31 mouse cellular contexts compared by ENCODE assay signal in the genomic region with DNA sequence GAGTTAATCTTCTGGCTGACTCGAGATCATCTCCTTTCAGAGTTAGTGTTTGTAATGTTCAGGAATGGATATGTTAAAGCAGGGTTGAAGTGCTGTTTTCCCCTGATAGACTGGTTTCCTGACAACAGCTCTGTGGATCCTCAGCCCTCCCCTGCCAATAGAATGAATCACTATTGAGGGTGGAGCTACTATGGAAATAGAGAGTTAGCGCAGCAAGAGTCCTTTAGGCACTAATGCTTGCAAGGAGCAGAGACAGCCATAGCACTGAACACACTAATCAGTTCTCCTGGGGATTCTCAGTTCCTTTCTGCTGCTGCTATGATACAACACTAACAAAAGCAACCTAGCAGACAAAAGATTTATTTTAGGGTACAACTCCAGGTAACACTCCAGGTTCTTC. TPM values are rescaled to one million over a fixed set of nuclear protein-coding genes. Genes with fewer than 3 reads are reported as not detected.
DNase-seq lines count a peak whose midpoint lies in the region; ATAC-seq lines count a peak whose summit lies in the region.
"Had no signal": no experiment of that assay in that cellular context is flagged by ENCODE, and none has a peak within 500 bp of the region (broad histone marks: within the 10 kb centered on the region; RNA-seq: fewer than 3 reads in every experiment).

No protein-coding gene starts in this region.

- no peaks in the 10 kb centered on the region for H3K27me3 ChIP-seq in midbrain, embryonic 14.5 days (ENCODE audit: control insufficient read depth, insufficient read depth, low read length)
- H3K27me3 ChIP-seq in midbrain, embryonic 10.5 days (ENCODE audit: low read depth, poor library complexity, severe bottlenecking), result no peaks in the 10 kb centered on the region
- H3K27me3 ChIP-seq in kidney, embryonic 15.5 days, result no peaks in the 10 kb centered on the region
- H3K27me3 ChIP-seq: CH12.LX; embryonic facial prominence, embryonic 13.5 days; forebrain, embryonic 13.5 days; heart, embryonic 13.5 days; hindbrain, embryonic 15.5 days; Patski had no signal

- no peak overlapping the region for H3K27ac ChIP-seq in midbrain, embryonic 14.5 days (replicated peaks; ENCODE audit: low read depth, low read length)
- no peak overlapping the region for H3K27ac ChIP-seq in midbrain, embryonic 10.5 days (replicated peaks)
- no peak overlapping the region for H3K27ac ChIP-seq in kidney, embryonic 15.5 days
- H3K27ac ChIP-seq: embryonic facial prominence, embryonic 13.5 days; forebrain, embryonic 10.5 days; forebrain, embryonic 13.5 days; heart, adult 2 months; heart, embryonic 10.5 days; heart, embryonic 13.5 days; hindbrain, embryonic 15.5 days had no signal

- no peaks in the 10 kb centered on the region for H3K4me1 ChIP-seq in midbrain, embryonic 14.5 days (ENCODE audit: control insufficient read depth, insufficient read depth, low read length)
- no peaks in the 10 kb centered on the region for H3K4me1 ChIP-seq in midbrain, embryonic 10.5 days
- no peaks in the 10 kb centered on the region for H3K4me1 ChIP-seq in kidney, embryonic 15.5 days
- H3K4me1 ChIP-seq: embryonic facial prominence, embryonic 13.5 days; forebrain, embryonic 10.5 days; forebrain, embryonic 13.5 days; heart, embryonic 10.5 days; heart, embryonic 13.5 days; hindbrain, embryonic 15.5 days had no signal

- no peak overlapping the region for H3K4me2 ChIP-seq in midbrain, embryonic 14.5 days (ENCODE audit: low read length)
- H3K4me2 ChIP-seq in kidney, embryonic 15.5 days, result no peak overlapping the region
- H3K4me2 ChIP-seq: embryonic facial prominence, embryonic 13.5 days; forebrain, embryonic 13.5 days; heart, embryonic 13.5 days; hindbrain, embryonic 15.5 days had no signal

- H3K36me3 ChIP-seq in midbrain, embryonic 14.5 days (ENCODE audit: control insufficient read depth, insufficient read depth, low read length), result no peaks in the 10 kb centered on the region
- peaks cover 17% of the 10 kb centered on the region for H3K36me3 ChIP-seq in midbrain, embryonic 10.5 days
- peaks cover 17% of the 10 kb centered on the region for H3K36me3 ChIP-seq in kidney, embryonic 15.5 days
- H3K36me3 ChIP-seq: hindbrain, embryonic 15.5 days had no signal

- no peak for ATAC-seq in midbrain, embryonic 14.5 days (ENCODE audit: low FRiP score, low TSS enrichment)
- ATAC-seq in kidney, embryonic 15.5 days (replicated peaks; ENCODE audit: low FRiP score), result no peak
- ATAC-seq: activated CD4-positive, CD25-positive, alpha-beta regulatory T cell, adult 4 months; forebrain, embryonic 13.5 days; forebrain, embryonic 16.5 days; intestine, embryonic 16.5 days; Patski had no signal

- WGBS in midbrain, embryonic 14.5 days, result 57% methylated on average over 2 of the region's 2 CpGs
- WGBS in midbrain, embryonic 10.5 days, result 68% methylated on average over 2 of the region's 2 CpGs
- WGBS in kidney, embryonic 15.5 days, result 83% methylated on average over 2 of the region's 2 CpGs

- DNase-seq in midbrain, embryonic 14.5 days, result peak; percentile 19
- DNase-seq in midbrain, embryonic 10.5 days (ENCODE audit: low spot score), result no peak
- DNase-seq in MN1 (ENCODE audit: low spot score) (peak; percentile 9), ZHBTc4 (ENCODE audit: low read depth, low spot score) (peak; percentile 52)
- DNase-seq in right cerebral cortex, postnatal 36 days (ENCODE audit: low spot score in 2 of 2), result no peak
- DNase-seq in spleen, postnatal 10 days (ENCODE audit: low spot score in 2 of 2), result no peak
- DNase-seq: adrenal gland, adult 8-10 months; adrenal gland, postnatal 25 days; cerebellum, adult 11 months; cerebellum, adult 2 months; cerebellum, adult 9-11 months; cerebellum, postnatal 25 days; gastrocnemius, postnatal 10 days; gastrocnemius, postnatal 36 days; heart, adult 2 months; heart, postnatal 14 days; heart, postnatal 4 days; kidney, adult 18-20 months had no signal

- H3K4me3 ChIP-seq in midbrain, embryonic 14.5 days (replicated peaks; ENCODE audit: low read depth, low read length), result no peak overlapping the region
- H3K4me3 ChIP-seq in midbrain, embryonic 10.5 days, result no peak overlapping the region
- H3K4me3 ChIP-seq in kidney, embryonic 15.5 days (replicated peaks), result no peak overlapping the region
- H3K4me3 ChIP-seq: embryonic facial prominence, embryonic 13.5 days; forebrain, embryonic 10.5 days; forebrain, embryonic 13.5 days; heart, adult 2 months; heart, embryonic 10.5 days; heart, embryonic 13.5 days; hindbrain, embryonic 15.5 days had no signal

- no peak overlapping the region for H3K9ac ChIP-seq in midbrain, embryonic 14.5 days (replicated peaks; ENCODE audit: low read length)
- no peak overlapping the region for H3K9ac ChIP-seq in kidney, embryonic 15.5 days
- H3K9ac ChIP-seq: embryonic facial prominence, embryonic 13.5 days; forebrain, embryonic 13.5 days; heart, embryonic 13.5 days; hindbrain, embryonic 15.5 days had no signal

- H3K9me3 ChIP-seq in midbrain, embryonic 14.5 days (ENCODE audit: control insufficient read depth, low read length), result no peaks in the 10 kb centered on the region
- no peaks in the 10 kb centered on the region for H3K9me3 ChIP-seq in midbrain, embryonic 10.5 days (replicated peaks)
- no peaks in the 10 kb centered on the region for H3K9me3 ChIP-seq in kidney, embryonic 15.5 days (replicated peaks)
- H3K9me3 ChIP-seq: embryonic facial prominence, embryonic 13.5 days; forebrain, embryonic 10.5 days; forebrain, embryonic 13.5 days; heart, embryonic 10.5 days; heart, embryonic 13.5 days; hindbrain, embryonic 15.5 days had no signal

RNA-seq across cellular contexts. Expression of a gene that starts 26.0 kb away (rescaled TPM):
- 0.15 TPM in 1 of 2 replicates, not detected in the other for polyA plus RNA-seq in midbrain, embryonic 14.5 days (2014; fragmentation: Nextera tagmentation; extraction: Ambion mirVana)
- 0.05 and 0.11 TPM in 2 replicates for polyA plus RNA-seq in midbrain, embryonic 10.5 days (2016; fragmentation: Nextera tagmentation; extraction: Ambion mirVana)
- polyA plus RNA-seq in kidney, embryonic 15.5 days (2015; fragmentation: Nextera tagmentation; extraction: Ambion mirVana), result 2.2 and 2.6 TPM in 2 replicates
- polyA plus RNA-seq: forebrain, embryonic 13.5 days; hindbrain, embryonic 11.5 days had no signal

RNA-seq across cellular contexts. Expression of a gene that starts 26.2 kb away (rescaled TPM):
- 0.20 TPM in 1 of 2 replicates, not detected in the other for polyA plus RNA-seq in midbrain, embryonic 14.5 days (2014; fragmentation: Nextera tagmentation; extraction: Ambion mirVana)
- not detected in 2 replicates for polyA plus RNA-seq in midbrain, embryonic 10.5 days (2016; fragmentation: Nextera tagmentation; extraction: Ambion mirVana)
- 0.52 and 0.81 TPM in 2 replicates for polyA plus RNA-seq in kidney, embryonic 15.5 days (2015; fragmentation: Nextera tagmentation; extraction: Ambion mirVana)
- polyA plus RNA-seq: activated CD4-positive, CD25-positive, alpha-beta regulatory T cell, adult 4 months; forebrain, embryonic 10.5 days; forebrain, embryonic 16.5 days; heart, adult 2 months; heart, embryonic 10.5 days; heart, embryonic 13.5 days had no signal

RNA-seq across cellular contexts. Expression of a gene that starts 43.6 kb away (rescaled TPM):
- 34.4 and 53.9 TPM in 2 replicates for polyA plus RNA-seq in midbrain, embryonic 14.5 days (2014; fragmentation: Nextera tagmentation; extraction: Ambion mirVana)
- polyA plus RNA-seq in midbrain, embryonic 10.5 days (2016; fragmentation: Nextera tagmentation; extraction: Ambion mirVana), result 49.0 and 49.9 TPM in 2 replicates
- polyA plus RNA-seq in kidney, embryonic 15.5 days (2015; fragmentation: Nextera tagmentation; extraction: Ambion mirVana), result 47.6 and 50.3 TPM in 2 replicates

RNA-seq across cellular contexts. Expression of a gene that starts 43.8 kb away (rescaled TPM):
- polyA plus RNA-seq in midbrain, embryonic 14.5 days (2014; fragmentation: Nextera tagmentation; extraction: Ambion mirVana), result 11.1 and 13.8 TPM in 2 replicates
- 29.6 and 29.7 TPM in 2 replicates for polyA plus RNA-seq in midbrain, embryonic 10.5 days (2016; fragmentation: Nextera tagmentation; extraction: Ambion mirVana)
- 28.0 TPM in 2 replicates for polyA plus RNA-seq in kidney, embryonic 15.5 days (2015; fragmentation: Nextera tagmentation; extraction: Ambion mirVana)

Comparison
In these comparisons a context has a peak if more than half of its experiments do, and no peak if none do; other contexts are left out.
1. DNase-seq: peak in midbrain, embryonic 14.5 days (single experiment), MN1 (single experiment) and ZHBTc4 (single experiment); none in midbrain, embryonic 10.5 days (single experiment), right cerebral cortex, postnatal 36 days (0 of 2) and spleen, postnatal 10 days (0 of 2).